Mouse (Mus musculus) liver, adult 2 months (tissue): ENCODE results near the gene Gm9945.

Experiments
- CTCF ChIP-seq: fragments of 200-500 bp; IDR thresholded peaks from 2 replicates; pipeline ENCODE4 v1.5.1; 2011; ENCODE audit warnings: low read depth, low read length, control low read depth
- POLR2A ChIP-seq: fragments of 200-500 bp; IDR thresholded peaks from 2 replicates; pipeline ENCODE4 v1.6.1; 2011; ENCODE audit warnings: low read length, control low read depth; ENCODE audit not compliant: insufficient read depth; ENCODE audit errors: extremely low read depth

DNA sequence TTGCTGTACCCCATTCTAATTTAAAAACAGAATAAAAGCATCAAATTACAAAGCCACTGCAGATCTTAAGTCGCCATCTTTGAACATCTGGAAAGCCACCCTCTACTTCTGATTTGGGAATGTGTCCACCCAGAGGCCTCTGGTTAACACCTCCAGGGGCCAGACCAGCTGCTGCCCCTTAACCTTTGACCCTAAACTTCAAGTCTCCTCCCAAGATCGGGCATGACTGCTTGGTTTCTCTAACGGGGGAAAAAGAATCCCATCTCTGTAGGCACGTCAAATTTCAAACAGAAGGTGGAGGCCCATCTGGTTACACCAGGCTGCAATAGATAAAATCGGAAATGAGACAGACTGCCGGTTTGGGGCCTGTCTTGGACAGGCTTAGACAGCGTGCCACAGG, 2.1 kb upstream of the Gm9945 start:
- TF ChIP-seq POLR2A (no peak), CTCF (no peak)
